Mouse (Mus musculus): Measurements from ENCODE around the gene Bfar.

GRCm38 (mm10) chr16:13716821-13717553 is 45.3 kb downstream of the Bfar start:
- TF ChIP-seq CTCF (IDR thresholded peaks at IDR 0.05; ENCODE audit: low read depth) (no peak), EP300 (IDR thresholded peaks at IDR 0.05; ENCODE audit: low read depth) (no peak)
